Mouse (Mus musculus) c-Kit-negative CD71-positive TER-119-positive erythroid progenitor cells, embryonic 14.5 days (primary cell): Measurements from ENCODE around the gene Polr2c.
"Not testable (repeated sequence)": the region's sequence is repeated elsewhere in the genome, so short reads cannot be mapped to it uniquely, and the experiment has no call there.

Experiments used
- DNase-seq: peaks from one replicate; pipeline ENCODE4 v3.0.0-alpha.2; 2013; ENCODE audit warnings: low read depth, low spot score

Gene Polr2c

GRCm38 (mm10) chr8:94838600-94838999 is 18.6 kb upstream of the Polr2c start:
- peak; percentile 50 for DNase-seq

- DNase-seq, result no peak
Measured at GRCm38 (mm10) chr8:94841183-94841582, 16.1 kb upstream of the Polr2c start.

GRCm38 (mm10) chr8:94850049-94850448 is 7.2 kb upstream of the Polr2c start:
- no peak for DNase-seq

GRCm38 (mm10) chr8:94854761-94855160 is 2.5 kb upstream of the Polr2c start:
- DNase-seq, result not testable (repeated sequence)

GRCm38 (mm10) chr8:94857011-94857345 is 272 bp upstream of the Polr2c start:
- no peak for DNase-seq

- peak; percentile 72 for DNase-seq
Measured at GRCm38 (mm10) chr8:94861352-94861910, 4.2 kb downstream of the Polr2c start.

GRCm38 (mm10) chr8:94862487-94863220 is 5.4 kb downstream of the Polr2c start:
- no peak for DNase-seq

GRCm38 (mm10) chr8:94863897-94864673 is 6.8 kb downstream of the Polr2c start:
- no peak for DNase-seq

- DNase-seq, result no peak
Measured at GRCm38 (mm10) chr8:94865292-94865691, 8.0 kb downstream of the Polr2c start.

- DNase-seq, result no peak
Measured at GRCm38 (mm10) chr8:94866921-94867320, 9.7 kb downstream of the Polr2c start.

GRCm38 (mm10) chr8:94869146-94869545 is 11.9 kb downstream of the Polr2c start:
- DNase-seq, result no peak

GRCm38 (mm10) chr8:94870003-94870402 is 12.8 kb downstream of the Polr2c start:
- DNase-seq, result no peak

GRCm38 (mm10) chr8:94870474-94871107 is 13.3 kb downstream of the Polr2c start:
- DNase-seq, result no peak

- no peak for DNase-seq
Measured at GRCm38 (mm10) chr8:94871108-94871894, 14.1 kb downstream of the Polr2c start.

- no peak for DNase-seq
Measured at GRCm38 (mm10) chr8:94872156-94872555, 14.9 kb downstream of the Polr2c start.

GRCm38 (mm10) chr8:94872576-94872975 is 15.3 kb downstream of the Polr2c start:
- no peak for DNase-seq

GRCm38 (mm10) chr8:94874358-94874757 is 17.1 kb downstream of the Polr2c start:
- DNase-seq, result peak; percentile 82

- DNase-seq, result peak; percentile 41
Measured at GRCm38 (mm10) chr8:94875096-94875870, 18.0 kb downstream of the Polr2c start.

GRCm38 (mm10) chr8:94875871-94876150 is 18.6 kb downstream of the Polr2c start:
- DNase-seq, result no peak

GRCm38 (mm10) chr8:94876197-94876730 is 19.0 kb downstream of the Polr2c start, which contains the start of gene Dok4:
Gene Dok4, minus strand, starts transcription at chr8:94876330.
- peak; percentile 90 for DNase-seq

GRCm38 (mm10) chr8:94876820-94877219 is 19.6 kb downstream of the Polr2c start:
- no peak for DNase-seq
